Mouse (Mus musculus) myocyte (in vitro differentiated cells): ENCODE measurements around the gene Relt. TPM values are rescaled to one million over a fixed set of nuclear protein-coding genes. Genes with fewer than 3 reads are reported as not detected.

Experiments used
- H3K27me3 ChIP-seq: one replicate; pipeline ENCODE4 v1.6.1; 2011; ENCODE audit not compliant: control insufficient read depth, insufficient read depth, insufficient read length
- H3K36me3 ChIP-seq: one replicate; pipeline ENCODE4 v1.6.1; 2011; ENCODE audit not compliant: control insufficient read depth, insufficient read depth
- H3K4me2 ChIP-seq: one replicate; pipeline ENCODE4 v1.6.1; 2011; ENCODE audit warnings: low read depth, control low read depth
- H3K4me3 ChIP-seq: one replicate; pipeline ENCODE4 v1.5.1; 2011; ENCODE audit warnings: mild to moderate bottlenecking, control low read depth, moderate library complexity
- H3K79me2 ChIP-seq: one replicate; pipeline ENCODE4 v1.6.1; 2011; ENCODE audit not compliant: control insufficient read depth, insufficient read depth
- H3ac ChIP-seq: one replicate; pipeline ENCODE4 v1.6.1; 2011; ENCODE audit not compliant: control insufficient read depth, insufficient read length
- CEBPB ChIP-seq: IDR thresholded peaks from 2 replicates; pipeline ENCODE4 v1.6.1; 2011; ENCODE audit warnings: mild to moderate bottlenecking, moderate library complexity; ENCODE audit not compliant: poor library complexity, insufficient read depth, severe bottlenecking
- E2F4 ChIP-seq: IDR thresholded peaks from one replicate; pipeline ENCODE4 v1.6.1; 2011; ENCODE audit warnings: mild to moderate bottlenecking, control low read depth, moderate library complexity; ENCODE audit not compliant: insufficient read depth
- MAX ChIP-seq: IDR thresholded peaks from one replicate; pipeline ENCODE4 v1.6.1; 2011; ENCODE audit warnings: low read depth, mild to moderate bottlenecking, control low read depth
- MYOD1 ChIP-seq, 3 experiments: IDR thresholded peaks; one replicate each; pipeline ENCODE4 v1.6.1; 2011; ENCODE audit warnings: control low read depth in 2 of 3, low read depth in 2 of 3, mild to moderate bottlenecking in 2 of 3, moderate library complexity in 1 of 3; ENCODE audit not compliant: insufficient read length in 2 of 3, control insufficient read depth in 1 of 3
- MYOG ChIP-seq, 3 experiments: IDR thresholded peaks; one replicate each; pipeline ENCODE4 v1.6.1; 2011; ENCODE audit warnings: control low read depth in 2 of 3, low read depth in 2 of 3, mild to moderate bottlenecking in 2 of 3; ENCODE audit not compliant: insufficient read length in 2 of 3, control insufficient read depth in 1 of 3, insufficient read depth in 1 of 3
- POLR2A ChIP-seq: IDR thresholded peaks from one replicate; pipeline ENCODE4 v1.6.1; 2011; ENCODE audit warnings: low read depth, mild to moderate bottlenecking, control low read depth, moderate library complexity; ENCODE audit not compliant: insufficient read length
- POLR2AphosphoS2 ChIP-seq: IDR thresholded peaks from one replicate; pipeline ENCODE4 v1.6.1; 2011; ENCODE audit warnings: low read depth, control low read depth; ENCODE audit not compliant: insufficient read length
- REST ChIP-seq: IDR thresholded peaks from one replicate; pipeline ENCODE4 v1.6.1; 2011; ENCODE audit warnings: mild to moderate bottlenecking, control low read depth, moderate library complexity; ENCODE audit not compliant: insufficient read depth, insufficient read length
- SRF ChIP-seq: IDR thresholded peaks from one replicate; pipeline ENCODE4 v1.6.1; 2011; ENCODE audit warnings: low read depth; ENCODE audit not compliant: control insufficient read depth, insufficient read length
- TCF12 ChIP-seq: IDR thresholded peaks from one replicate; pipeline ENCODE4 v1.6.1; 2011; ENCODE audit warnings: mild to moderate bottlenecking, control low read depth; ENCODE audit not compliant: poor library complexity, insufficient read depth, severe bottlenecking
- TCF3 ChIP-seq: IDR thresholded peaks from one replicate; pipeline ENCODE4 v1.6.1; 2011; ENCODE audit warnings: low read depth, control low read depth; ENCODE audit not compliant: insufficient read length
- USF1 ChIP-seq: IDR thresholded peaks from one replicate; pipeline ENCODE4 v1.6.1; 2011; ENCODE audit warnings: low read depth, mild to moderate bottlenecking, control low read depth, moderate library complexity
- polyA plus RNA-seq: library from polyadenylated mRNA; unstranded; fragments of >200 nt; fragmentation: generic; extraction: Trizol; gene quantifications from one replicate; pipeline ENCODE4 v1.2.1, GENCODE M21; 2012; ENCODE audit warnings: missing spikeins

Relt gene
- polyA plus RNA-seq, 1 experiment, result 6.5 TPM

- Histone ChIP-seq H3K36me3 (peaks cover 11% of the 10 kb centered on the region), H3K4me2 (no peak overlapping the region), H3ac (no peak overlapping the region), H3K27me3 (no peaks in the 10 kb centered on the region), H3K4me3 (no peak overlapping the region), H3K79me2 (no peaks in the 10 kb centered on the region)
- TF ChIP-seq REST (no peak), POLR2AphosphoS2 (no peak), E2F4 (no peak), TCF12 (no peak), MAX (no peak), MYOD1 (IDR thresholded peaks at IDR 0.05; ENCODE audit: control insufficient read depth in 1 of 3, insufficient read length in 2 of 3, low read depth in 2 of 3) (no peak), CEBPB (no peak), TCF3 (no peak), SRF (no peak), POLR2A (no peak), MYOG (IDR thresholded peaks at IDR 0.05; ENCODE audit: control insufficient read depth in 1 of 3, insufficient read depth in 1 of 3, insufficient read length in 2 of 3, low read depth in 2 of 3) (no peak), USF1 (no peak)
These were observed 8.6 kb upstream of the Relt start for GRCm38 (mm10) chr7:100871892-100872291.

GRCm38 (mm10) chr7:100871355-100871754 lies 8.1 kb upstream of the Relt start:
- Histone ChIP-seq H3K27me3 (no peaks in the 10 kb centered on the region), H3K4me3 (no peak overlapping the region), H3ac (no peak overlapping the region), H3K4me2 (no peak overlapping the region), H3K79me2 (no peaks in the 10 kb centered on the region), H3K36me3 (peaks cover 11% of the 10 kb centered on the region)
- TF ChIP-seq SRF (no peak), CEBPB (no peak), POLR2A (no peak), MYOD1 (IDR thresholded peaks at IDR 0.05; ENCODE audit: control insufficient read depth in 1 of 3, insufficient read length in 2 of 3, low read depth in 2 of 3) (no peak), MYOG (IDR thresholded peaks at IDR 0.05; ENCODE audit: control insufficient read depth in 1 of 3, insufficient read depth in 1 of 3, insufficient read length in 2 of 3, low read depth in 2 of 3) (no peak)

DNA sequence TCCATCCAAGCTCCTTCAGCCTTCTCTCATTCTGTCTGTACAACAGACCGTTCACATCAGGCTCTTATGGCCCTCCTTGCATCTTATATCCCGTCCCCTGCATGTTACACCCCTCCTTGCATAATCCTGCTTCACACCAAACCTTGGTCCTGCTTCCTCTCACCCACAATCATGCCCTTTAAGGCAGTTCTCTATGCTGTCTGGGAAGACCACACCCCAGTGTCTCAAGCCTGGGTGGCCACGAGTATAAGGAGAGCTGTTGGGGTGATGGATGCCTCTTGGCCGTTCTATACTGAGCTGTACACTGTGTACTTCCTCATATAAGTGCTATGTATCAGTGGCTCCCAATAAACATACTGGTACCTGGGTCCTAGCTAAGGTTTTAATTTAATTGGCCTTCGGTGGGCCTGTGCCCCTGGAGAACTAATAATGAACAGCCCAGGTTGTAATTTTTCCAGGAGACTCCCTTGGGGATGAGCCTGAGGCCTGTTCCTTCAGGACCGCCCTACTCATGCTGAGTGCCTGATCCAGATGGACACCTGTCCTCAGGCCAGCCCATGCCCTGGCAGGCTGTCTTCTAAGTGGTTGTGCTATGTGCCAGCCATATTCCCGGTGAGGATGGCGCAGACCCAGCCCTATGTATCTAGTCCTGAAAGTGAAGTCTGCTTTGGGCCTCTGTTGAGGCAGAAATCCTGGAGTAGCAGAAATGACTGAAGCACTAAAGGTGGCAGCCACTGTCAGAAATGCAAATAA lies 6.8 kb upstream of the Relt start:
- H3K27me3 ChIP-seq, result no peaks in the 10 kb centered on the region
- H3K4me3 ChIP-seq, result no peak overlapping the region

DNA sequence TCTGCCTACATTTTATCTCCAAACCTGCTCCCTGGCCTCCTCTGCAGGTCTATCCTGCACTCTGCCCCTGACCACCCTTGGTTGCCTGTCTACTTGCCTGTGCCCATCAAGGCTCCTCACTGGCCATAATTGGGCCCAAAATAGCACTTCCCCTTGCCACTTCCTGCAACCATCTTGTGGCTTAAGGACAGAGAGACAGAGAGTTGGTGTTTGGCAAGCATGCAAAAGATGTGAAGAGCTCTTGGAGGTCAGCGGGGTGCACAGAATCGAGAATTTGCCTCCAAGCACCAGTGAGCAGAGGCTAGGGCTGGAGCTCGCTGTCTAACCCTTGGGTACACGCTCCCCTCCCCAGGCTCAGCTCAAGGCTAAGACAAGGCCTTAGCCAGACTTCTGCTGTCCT lies 5.3 kb upstream of the Relt start:
- H3K79me2 ChIP-seq, result no peaks in the 10 kb centered on the region
- peak; percentile 26 for TF ChIP-seq POLR2AphosphoS2
- TF ChIP-seq MYOD1 (IDR thresholded peaks at IDR 0.05; ENCODE audit: control insufficient read depth in 1 of 3, insufficient read length in 2 of 3, low read depth in 2 of 3), result no peak

More for the DNA sequence above, 6.8 kb upstream of the Relt start:
- H3ac ChIP-seq, result no peak overlapping the region
- H3K79me2 ChIP-seq, result no peaks in the 10 kb centered on the region
- TF ChIP-seq POLR2AphosphoS2 (peak; percentile 54), SRF (no peak)
- H3K36me3 ChIP-seq, result peaks cover 11% of the 10 kb centered on the region
- no peak overlapping the region for H3K4me2 ChIP-seq

DNA sequence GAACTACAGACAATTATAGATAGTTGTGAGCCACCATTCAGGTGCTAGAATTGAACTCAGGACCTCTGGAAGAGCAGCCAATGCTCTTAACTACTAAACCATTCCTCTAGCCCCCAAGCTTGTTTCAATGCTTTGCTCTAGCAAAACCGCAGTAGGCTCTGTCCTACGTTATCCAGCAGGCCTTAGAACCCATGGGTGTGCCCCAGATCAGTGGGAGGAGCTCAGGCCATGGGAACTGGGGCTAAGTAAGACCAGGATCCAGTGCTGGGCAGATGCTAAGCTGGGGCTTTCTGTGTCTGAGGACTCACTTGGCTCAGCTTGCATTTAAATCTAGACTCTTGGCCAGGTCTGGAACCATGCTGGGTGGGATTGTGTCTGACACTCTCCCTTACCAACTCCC lies 4.3 kb upstream of the Relt start:
- TF ChIP-seq TCF12, result no peak
- TF ChIP-seq REST, result no peak
- TF ChIP-seq MYOD1 (IDR thresholded peaks at IDR 0.05; ENCODE audit: control insufficient read depth in 1 of 3, insufficient read length in 2 of 3, low read depth in 2 of 3), result no peak
- TF ChIP-seq E2F4, result no peak
- TF ChIP-seq MYOG (IDR thresholded peaks at IDR 0.05; ENCODE audit: control insufficient read depth in 1 of 3, insufficient read depth in 1 of 3, insufficient read length in 2 of 3, low read depth in 2 of 3), result no peak
- TF ChIP-seq CEBPB, result no peak
- no peak for TF ChIP-seq SRF
- TF ChIP-seq POLR2A, result no peak
- no peak for TF ChIP-seq USF1
- TF ChIP-seq POLR2AphosphoS2, result no peak
- TF ChIP-seq MAX, result no peak
- TF ChIP-seq TCF3, result no peak
- Histone ChIP-seq H3K36me3 (no peaks in the 10 kb centered on the region), H3K27me3 (no peaks in the 10 kb centered on the region), H3K4me3 (no peak overlapping the region), H3K4me2 (no peak overlapping the region), H3ac (no peak overlapping the region), H3K79me2 (no peaks in the 10 kb centered on the region)

More for the DNA sequence above, 5.3 kb upstream of the Relt start:
- no peak overlapping the region for H3K4me2 ChIP-seq
- peaks cover 5% of the 10 kb centered on the region for H3K36me3 ChIP-seq
- H3K27me3 ChIP-seq, result no peaks in the 10 kb centered on the region
- no peak overlapping the region for H3K4me3 ChIP-seq
- no peak overlapping the region for H3ac ChIP-seq
